Mouse (Mus musculus) kidney, embryonic 15.5 days (tissue): ENCODE results near the gene Trpm1. TPM values are rescaled to one million over a fixed set of nuclear protein-coding genes. Genes with fewer than 3 reads are reported as not detected.

Experiments
- ATAC-seq: fragments of 200-750 bp; cut with Nextera tagmentation; replicated peaks from 2 replicates; pipeline ENCODE4 v1.8.0; 2017; ENCODE audit warnings: moderate TSS enrichment; ENCODE audit not compliant: low FRiP score
- H3K27ac ChIP-seq: fragments of 300-500 bp; sonication (generic); 2 replicates; pipeline ENCODE4 v1.5.1; 2015; ENCODE audit warnings: mild to moderate bottlenecking, inconsistent platforms
- H3K27me3 ChIP-seq: fragments of 300-500 bp; sonication (generic); 2 replicates; pipeline ENCODE4 v1.6.1; 2015; ENCODE audit warnings: inconsistent platforms
- H3K36me3 ChIP-seq: fragments of 300-500 bp; sonication (generic); 2 replicates; pipeline ENCODE4 v1.6.1; 2015; ENCODE audit warnings: inconsistent platforms
- H3K4me1 ChIP-seq: fragments of 300-500 bp; sonication (generic); 2 replicates; pipeline ENCODE4 v1.6.1; 2015; ENCODE audit warnings: inconsistent platforms
- H3K4me2 ChIP-seq: fragments of 300-500 bp; sonication (generic); 2 replicates; pipeline ENCODE4 v1.6.1; 2015; ENCODE audit warnings: moderate library complexity, mild to moderate bottlenecking, inconsistent platforms
- H3K4me3 ChIP-seq: fragments of 300-500 bp; sonication (generic); replicated peaks from 2 replicates; pipeline ENCODE4 v1.5.1; 2015; ENCODE audit warnings: mild to moderate bottlenecking, inconsistent platforms
- H3K9ac ChIP-seq: fragments of 300-500 bp; sonication (generic); 2 replicates; pipeline ENCODE4 v1.6.1; 2015; ENCODE audit warnings: mild to moderate bottlenecking, inconsistent platforms
- H3K9me3 ChIP-seq: fragments of 300-500 bp; sonication (generic); replicated peaks from 2 replicates; pipeline ENCODE4 v1.6.1; 2016; ENCODE audit warnings: inconsistent platforms
- WGBS: fragments of 180-500 bp; shearing (Covaris S2); methylation state at CpG from one replicate; pipeline ENCODE4 v1.1.7; 2015; ENCODE audit warnings: mixed read lengths; 5-methylcytosine and 5-hydroxymethylcytosine counted together
- polyA plus RNA-seq: library from polyadenylated mRNA; unstranded; fragments of >200 nt; fragmentation: Nextera tagmentation; extraction: Ambion mirVana; gene quantifications from 2 replicates; pipeline ENCODE4 v1.2.1, GENCODE M21; 2015

The Trpm1 gene
- polyA plus RNA-seq, 1 experiment from 2014 or later = not detected

DNA sequence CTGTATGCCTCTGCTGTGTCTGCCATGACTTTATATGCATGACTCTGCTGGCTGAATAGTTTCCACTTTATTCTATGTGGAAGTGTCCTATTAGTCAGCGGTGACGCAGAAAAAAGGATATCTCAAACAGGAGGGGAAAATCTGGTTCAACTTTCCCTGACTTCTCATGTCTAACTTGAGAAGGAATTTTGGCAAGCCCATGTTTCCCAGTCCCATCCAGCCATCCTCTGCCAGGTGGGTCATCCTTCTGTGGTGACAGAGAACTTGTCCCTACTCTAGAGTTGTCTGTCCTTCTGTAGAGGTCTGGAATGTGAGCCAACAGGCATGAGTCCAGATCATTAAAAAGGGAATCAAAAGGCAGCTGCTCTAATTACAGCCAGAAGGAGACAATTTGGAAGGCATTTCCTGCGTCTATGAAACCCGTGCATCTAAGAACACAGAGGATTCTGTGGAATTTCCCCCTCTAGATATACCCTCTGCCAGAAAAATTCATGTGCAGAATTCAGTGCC, 86.2 kb downstream of the Trpm1 start:
- 70% methylated on average over 4 of the region's 4 CpGs for WGBS
- H3K27me3 ChIP-seq = no peaks in the 10 kb centered on the region

DNA sequence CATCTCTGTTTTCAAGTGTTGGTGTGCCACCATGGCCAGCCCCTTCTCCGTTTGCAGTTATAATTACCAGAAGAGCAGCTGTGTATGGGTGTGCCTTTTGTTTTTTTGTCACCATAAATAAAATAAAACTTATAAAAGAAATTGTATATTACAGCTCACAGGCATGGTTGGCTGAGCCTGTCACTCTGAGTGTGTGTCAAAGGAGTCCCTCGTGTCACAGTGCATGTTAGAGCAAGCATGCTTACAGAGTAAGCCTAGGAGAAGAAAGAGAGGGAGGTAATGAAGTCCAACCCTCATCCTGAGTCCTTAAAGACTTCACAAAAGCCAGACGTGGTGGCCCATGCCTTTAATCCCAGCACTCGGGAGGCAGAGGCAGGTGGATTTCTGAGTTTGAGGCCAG, 88.8 kb downstream of the Trpm1 start:
- Histone ChIP-seq H3K9ac (no peak overlapping the region), H3K36me3 (no peaks in the 10 kb centered on the region), H3K4me1 (no peaks in the 10 kb centered on the region), H3K4me2 (no peak overlapping the region), H3K9me3 (no peaks in the 10 kb centered on the region), H3K4me3 (no peak overlapping the region), H3K27ac (no peak overlapping the region), H3K27me3 (no peaks in the 10 kb centered on the region)
- 76% methylated on average over 4 of the region's 4 CpGs for WGBS
- ATAC-seq = no peak

More for the DNA sequence above, 86.2 kb downstream of the Trpm1 start:
- H3K4me3 ChIP-seq = no peak overlapping the region
- no peak overlapping the region for H3K27ac ChIP-seq
- H3K4me2 ChIP-seq = no peak overlapping the region
- no peaks in the 10 kb centered on the region for H3K9me3 ChIP-seq
- H3K4me1 ChIP-seq = no peaks in the 10 kb centered on the region
- ATAC-seq = no peak
- H3K36me3 ChIP-seq = no peaks in the 10 kb centered on the region
- H3K9ac ChIP-seq = no peak overlapping the region

DNA sequence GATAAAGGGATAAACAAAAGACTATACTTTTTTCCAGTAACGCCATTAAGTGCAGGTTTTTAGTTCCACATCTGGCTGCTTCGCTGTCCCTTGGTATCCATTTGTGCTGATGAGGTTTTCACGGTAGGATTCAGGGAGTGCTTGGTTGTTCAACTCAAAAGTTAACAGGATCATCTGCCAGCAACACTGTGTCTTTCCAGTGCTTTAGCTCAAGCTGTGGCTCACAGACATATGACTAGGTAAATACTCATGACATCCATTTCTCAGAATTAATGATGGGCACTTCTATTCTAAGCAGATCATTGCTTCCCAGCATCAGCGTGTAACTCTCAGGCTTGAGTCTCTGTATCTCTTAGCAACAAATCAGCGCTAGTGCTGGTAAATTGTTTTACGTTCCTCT, 90.7 kb downstream of the Trpm1 start:
- no peak overlapping the region for H3K4me2 ChIP-seq
- no peak overlapping the region for H3K9ac ChIP-seq
- H3K4me1 ChIP-seq = no peaks in the 10 kb centered on the region
- H3K27ac ChIP-seq = no peak overlapping the region
- no peaks in the 10 kb centered on the region for H3K27me3 ChIP-seq
- no peak for ATAC-seq
- H3K36me3 ChIP-seq = no peaks in the 10 kb centered on the region
- no peaks in the 10 kb centered on the region for H3K9me3 ChIP-seq
- no peak overlapping the region for H3K4me3 ChIP-seq
- 75% methylated on average over 6 of the region's 6 CpGs for WGBS

DNA sequence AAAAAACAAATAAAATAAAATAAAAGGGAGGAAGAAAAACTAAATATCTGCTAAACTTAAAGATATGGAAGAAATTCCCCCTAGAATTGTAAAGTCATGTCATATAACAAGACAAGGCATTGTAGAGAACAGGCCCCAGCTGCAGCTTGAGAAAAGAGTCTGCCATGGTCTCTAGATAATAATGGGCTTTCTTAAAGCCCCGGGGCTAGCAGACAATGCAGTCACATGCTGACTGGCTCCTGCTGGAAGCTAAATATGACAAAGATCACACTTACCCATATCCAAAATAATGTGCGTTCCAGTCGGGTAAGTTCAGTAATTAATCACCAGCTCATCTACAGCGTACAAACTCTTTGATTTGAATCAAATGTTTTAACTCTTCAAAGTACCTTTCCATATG, 93.1 kb downstream of the Trpm1 start:
- no peak overlapping the region for H3K27ac ChIP-seq
- no peaks in the 10 kb centered on the region for H3K27me3 ChIP-seq
- H3K9ac ChIP-seq = no peak overlapping the region
- no peak overlapping the region for H3K4me3 ChIP-seq
- H3K4me2 ChIP-seq = no peak overlapping the region
- ATAC-seq = no peak
- no peaks in the 10 kb centered on the region for H3K36me3 ChIP-seq
- 70% methylated on average over 4 of the region's 4 CpGs for WGBS
- no peaks in the 10 kb centered on the region for H3K9me3 ChIP-seq
- H3K4me1 ChIP-seq = no peaks in the 10 kb centered on the region

DNA sequence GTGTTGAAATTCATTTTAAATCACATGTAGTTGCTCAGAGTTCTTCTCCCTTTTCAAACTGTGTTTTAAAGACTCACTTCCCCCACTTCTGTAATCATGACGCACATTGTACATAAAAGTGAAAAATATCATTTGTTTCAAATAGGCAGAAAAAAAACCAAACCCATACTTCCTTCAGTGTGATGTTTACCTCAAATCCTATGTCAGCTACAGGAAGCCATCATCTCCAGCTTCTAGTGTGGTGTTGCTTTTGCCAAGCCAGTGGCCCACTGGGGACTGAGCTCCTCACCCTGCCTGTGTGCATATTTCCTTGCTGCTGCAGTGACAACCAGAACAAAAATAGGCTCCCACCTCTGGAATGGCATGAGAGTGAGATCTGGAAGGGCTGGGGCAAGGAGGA, 94.7 kb downstream of the Trpm1 start:
- Histone ChIP-seq H3K27me3 (no peaks in the 10 kb centered on the region), H3K9me3 (no peaks in the 10 kb centered on the region), H3K9ac (no peak overlapping the region), H3K4me3 (no peak overlapping the region), H3K27ac (no peak overlapping the region), H3K4me1 (no peaks in the 10 kb centered on the region), H3K36me3 (no peaks in the 10 kb centered on the region), H3K4me2 (no peak overlapping the region)
- no peak for ATAC-seq
- WGBS = 74% methylated on average over 1 of the region's 1 CpGs

DNA sequence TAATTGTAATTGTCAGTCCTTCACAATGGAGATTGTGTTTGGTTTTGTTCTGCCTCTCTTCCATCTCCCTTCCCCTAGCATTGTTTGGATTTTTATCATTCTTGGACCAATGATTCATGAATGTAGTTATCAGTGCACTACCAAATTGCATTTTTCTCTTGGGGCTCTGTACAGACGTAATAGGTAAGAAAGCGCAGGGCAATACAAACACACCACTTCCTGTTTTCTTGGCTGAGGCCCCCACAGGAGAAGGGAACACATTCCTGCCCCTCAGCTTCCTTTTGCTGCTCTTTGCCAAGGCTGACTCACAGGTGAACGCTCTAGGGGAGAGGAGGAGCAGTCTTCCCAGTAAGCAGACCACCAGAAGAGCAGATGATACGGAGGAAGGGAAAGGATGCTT, 96.1 kb downstream of the Trpm1 start:
- no peak for ATAC-seq
- no peaks in the 10 kb centered on the region for H3K9me3 ChIP-seq
- no peaks in the 10 kb centered on the region for H3K36me3 ChIP-seq
- H3K4me2 ChIP-seq = no peak overlapping the region
- H3K9ac ChIP-seq = no peak overlapping the region
- no peaks in the 10 kb centered on the region for H3K4me1 ChIP-seq
- H3K4me3 ChIP-seq = no peak overlapping the region
- H3K27ac ChIP-seq = no peak overlapping the region
- H3K27me3 ChIP-seq = no peaks in the 10 kb centered on the region
- 44% methylated on average over 4 of the region's 4 CpGs for WGBS

DNA sequence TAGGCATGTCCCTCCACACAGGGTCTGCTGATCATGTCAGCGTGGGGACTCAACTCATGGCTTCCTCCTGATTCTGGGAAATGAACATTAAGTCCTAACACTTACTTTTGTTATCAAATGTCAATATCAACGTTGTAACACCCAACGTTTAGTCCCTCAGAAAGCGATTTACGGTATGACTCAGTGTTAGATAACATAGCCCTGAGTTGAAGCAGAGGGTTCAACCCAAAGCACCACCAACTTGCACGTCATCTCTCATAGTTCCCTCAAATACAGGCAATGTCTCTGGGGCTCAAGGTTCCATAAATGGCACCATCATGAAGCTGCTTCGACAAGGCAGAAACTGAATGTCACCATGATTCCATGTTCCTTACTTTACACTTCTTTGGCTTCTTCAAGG, 96.8 kb downstream of the Trpm1 start:
- Histone ChIP-seq H3K4me1 (no peaks in the 10 kb centered on the region), H3K9ac (no peak overlapping the region), H3K9me3 (no peaks in the 10 kb centered on the region), H3K4me2 (no peak overlapping the region), H3K36me3 (no peaks in the 10 kb centered on the region), H3K27ac (no peak overlapping the region), H3K27me3 (no peaks in the 10 kb centered on the region), H3K4me3 (no peak overlapping the region)
- no peak for ATAC-seq
- 83% methylated on average over 7 of the region's 7 CpGs for WGBS

DNA sequence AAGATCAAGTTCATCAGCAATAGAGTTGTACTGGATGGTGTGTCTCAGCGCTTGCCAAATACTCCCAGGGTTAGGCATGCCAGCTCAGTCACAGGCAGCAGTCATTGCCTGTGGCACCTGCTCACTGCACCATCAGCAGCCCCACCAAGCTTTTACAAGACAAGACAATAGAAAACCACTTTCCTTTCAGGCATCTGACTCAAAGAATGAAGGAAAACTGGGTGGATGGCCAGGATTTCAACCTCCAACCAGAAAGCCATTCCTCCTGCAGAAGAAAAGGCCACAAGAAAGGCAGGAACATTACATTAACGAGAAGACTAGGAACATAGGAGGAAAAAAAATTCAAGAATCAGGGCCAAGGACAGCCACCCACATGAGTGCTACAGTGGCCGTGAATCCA, 100.1 kb downstream of the Trpm1 start:
- Histone ChIP-seq H3K27me3 (no peaks in the 10 kb centered on the region), H3K27ac (no peak overlapping the region), H3K36me3 (no peaks in the 10 kb centered on the region), H3K4me2 (no peak overlapping the region), H3K4me3 (no peak overlapping the region), H3K4me1 (no peaks in the 10 kb centered on the region), H3K9ac (no peak overlapping the region), H3K9me3 (no peaks in the 10 kb centered on the region)
- 94% methylated on average over 3 of the region's 3 CpGs for WGBS
- no peak for ATAC-seq

DNA sequence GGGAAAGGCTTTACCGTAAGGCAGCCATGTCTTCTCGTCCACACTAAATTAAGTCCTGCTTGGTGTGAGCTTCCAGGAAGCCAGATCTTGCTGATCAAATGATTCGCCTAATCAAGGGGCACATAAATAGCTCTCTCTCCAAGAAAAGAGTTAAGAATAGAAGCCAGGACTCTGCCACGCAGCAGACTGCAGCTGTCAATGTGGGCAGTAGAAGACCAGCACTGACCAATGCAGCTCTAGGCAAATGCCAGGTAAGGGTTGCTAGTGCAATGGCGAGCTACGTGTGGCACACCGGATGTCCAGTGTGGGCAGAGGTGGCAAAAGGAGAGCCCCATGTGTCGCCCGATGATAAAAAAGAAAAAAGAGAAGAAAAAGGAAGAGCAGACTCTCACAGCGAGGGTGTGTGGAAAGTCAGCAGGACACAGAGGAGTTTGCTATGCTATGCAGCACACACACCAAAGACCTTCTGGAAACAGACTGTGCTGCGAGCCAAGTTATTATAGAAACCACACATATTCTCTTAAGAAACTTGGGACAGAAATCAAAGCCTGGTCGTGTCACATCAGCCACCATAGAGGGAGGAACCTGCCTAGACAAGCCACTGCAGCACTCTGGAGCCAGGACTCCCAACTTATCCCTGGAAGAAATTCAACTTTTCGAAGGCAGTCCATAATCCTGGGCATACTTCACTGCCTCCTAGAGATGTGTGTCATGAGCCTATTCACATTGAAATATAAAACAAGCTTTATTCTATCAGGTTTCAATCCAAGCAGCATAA, 112.1 kb downstream of the Trpm1 start:
- Histone ChIP-seq H3K27ac (no peak overlapping the region), H3K9me3 (0 out of 2 replicates have a peak, but pooled peaks cover 5% of the 10 kb centered on the region), H3K4me1 (no peaks in the 10 kb centered on the region), H3K36me3 (no peaks in the 10 kb centered on the region), H3K9ac (no peak overlapping the region), H3K27me3 (peaks cover 17% of the 10 kb centered on the region), H3K4me3 (no peak overlapping the region), H3K4me2 (no peak overlapping the region)
- WGBS = 86% methylated on average over 13 of the region's 13 CpGs
- no peak for ATAC-seq

DNA sequence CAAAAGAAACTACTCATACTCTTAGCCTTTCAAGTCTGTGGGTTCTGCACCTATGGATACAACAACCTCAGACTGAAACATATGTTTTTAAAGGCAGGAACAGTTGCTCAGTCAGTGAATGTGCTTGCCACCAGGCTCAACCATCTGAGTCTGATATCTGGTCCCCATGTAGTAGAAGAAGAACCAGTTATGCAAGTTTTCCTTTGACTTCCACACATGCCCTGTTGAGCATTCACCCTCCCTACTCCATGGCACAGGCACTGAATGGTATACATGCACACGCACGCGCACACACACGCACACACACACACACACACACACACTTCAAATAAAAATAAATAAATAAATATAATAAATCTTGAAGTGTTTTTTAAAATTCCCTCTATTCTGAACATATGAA, 113.0 kb downstream of the Trpm1 start:
- H3K36me3 ChIP-seq = no peaks in the 10 kb centered on the region

DNA sequence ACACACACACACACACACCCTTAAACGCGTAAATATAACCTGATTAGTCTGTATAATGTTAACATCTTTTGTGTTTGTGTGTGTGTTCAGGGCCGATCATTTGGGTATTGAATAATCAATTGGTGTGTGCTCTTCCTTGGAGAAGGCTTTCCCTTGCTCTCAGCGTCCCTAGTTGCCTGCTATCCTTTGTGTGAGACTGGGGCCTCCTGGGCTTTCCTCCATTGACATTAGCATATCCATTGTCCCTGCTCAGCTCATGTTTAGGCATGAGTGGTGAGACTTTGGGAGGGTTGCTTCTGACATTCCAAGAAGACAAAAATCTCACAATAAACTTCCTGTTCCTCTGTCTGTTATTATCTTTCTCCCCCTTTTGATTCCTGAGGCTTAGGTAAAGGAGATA, 118.3 kb downstream of the Trpm1 start:
- no peaks in the 10 kb centered on the region for H3K9me3 ChIP-seq
- H3K27ac ChIP-seq = no peak overlapping the region
- H3K4me1 ChIP-seq = 0 out of 2 replicates have a peak, but pooled peaks cover 4% of the 10 kb centered on the region
- no peak for ATAC-seq
- H3K4me2 ChIP-seq = no peak overlapping the region
- H3K36me3 ChIP-seq = no peaks in the 10 kb centered on the region
- no peak overlapping the region for H3K4me3 ChIP-seq
- H3K9ac ChIP-seq = no peak overlapping the region
- peaks cover 17% of the 10 kb centered on the region for H3K27me3 ChIP-seq
- 48% methylated on average over 4 of the region's 4 CpGs for WGBS

More for the DNA sequence above, 113.0 kb downstream of the Trpm1 start:
- Histone ChIP-seq H3K27ac (no peak overlapping the region), H3K4me1 (no peaks in the 10 kb centered on the region), H3K9ac (no peak overlapping the region), H3K4me3 (no peak overlapping the region), H3K27me3 (peaks cover 17% of the 10 kb centered on the region), H3K4me2 (no peak overlapping the region), H3K9me3 (no peaks in the 10 kb centered on the region)
- WGBS = 90% methylated on average over 4 of the region's 4 CpGs
- no peak for ATAC-seq

DNA sequence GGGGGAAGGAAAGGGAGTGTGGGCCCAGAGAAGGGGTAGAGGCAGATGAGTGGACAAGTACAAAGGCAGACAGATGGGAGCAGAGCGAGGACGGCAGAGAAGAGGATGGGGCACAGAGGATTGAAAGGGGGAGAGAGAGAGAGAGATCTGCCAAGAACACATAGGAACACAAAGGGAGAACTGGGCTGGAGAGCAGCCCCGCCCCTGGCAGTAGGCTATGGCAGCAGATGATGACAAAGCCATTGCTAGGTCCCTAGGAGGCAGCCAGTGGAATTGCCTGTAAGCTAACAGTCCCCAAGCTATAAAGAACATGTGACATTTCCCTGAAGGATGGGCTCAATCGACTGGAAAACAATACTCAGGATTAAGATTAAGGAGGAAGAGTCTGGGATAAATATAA, 121.9 kb downstream of the Trpm1 start:
- Histone ChIP-seq H3K4me1 (0 out of 2 replicates have a peak, but pooled peaks cover 4% of the 10 kb centered on the region), H3K9me3 (no peaks in the 10 kb centered on the region), H3K27me3 (no peaks in the 10 kb centered on the region), H3K4me2 (no peak overlapping the region), H3K27ac (no peak overlapping the region), H3K4me3 (no peak overlapping the region), H3K9ac (no peak overlapping the region), H3K36me3 (no peaks in the 10 kb centered on the region)
- no peak for ATAC-seq
- WGBS = 65% methylated on average over 4 of the region's 4 CpGs

DNA sequence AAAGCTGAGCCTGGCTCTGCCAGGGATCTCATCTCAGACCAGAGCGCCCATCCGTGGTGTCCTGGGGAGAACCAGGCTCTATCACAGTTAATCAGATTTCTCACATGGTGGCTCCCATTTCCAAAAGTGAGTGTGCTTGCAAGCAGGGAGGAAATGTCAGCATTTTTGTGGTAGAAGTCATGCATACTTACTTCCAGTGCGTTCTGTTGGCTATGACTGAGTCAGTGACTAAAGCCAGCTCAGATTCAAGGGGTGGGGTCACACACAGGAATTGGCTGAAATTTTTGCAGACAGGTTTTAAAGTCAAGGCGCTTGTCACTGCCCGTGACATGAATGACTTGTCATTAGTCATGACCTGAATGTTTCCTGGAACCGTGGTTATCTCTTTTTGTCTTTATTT, 123.3 kb downstream of the Trpm1 start:
- 50% methylated on average over 6 of the region's 6 CpGs for WGBS
- H3K9me3 ChIP-seq = no peaks in the 10 kb centered on the region
- no peaks in the 10 kb centered on the region for H3K27me3 ChIP-seq
- H3K4me2 ChIP-seq = no peak overlapping the region
- H3K9ac ChIP-seq = no peak overlapping the region
- H3K27ac ChIP-seq = no peak overlapping the region
- H3K4me3 ChIP-seq = no peak overlapping the region
- H3K4me1 ChIP-seq = 0 out of 2 replicates have a peak, but pooled peaks cover 4% of the 10 kb centered on the region
- no peak for ATAC-seq
- H3K36me3 ChIP-seq = no peaks in the 10 kb centered on the region
